Mouse (Mus musculus) thymus, postnatal 14 days (tissue): ENCODE results near the gene Ddx19b.
"Not testable (repeated sequence)": the region's sequence is repeated elsewhere in the genome, so short reads cannot be mapped to it uniquely, and the experiment has no call there.

Experiments used
- DNase-seq: peaks from one replicate; pipeline ENCODE4 v3.0.0; 2021

The Ddx19b gene

GRCm38 (mm10) chr8:110963051-110963450 lies 68.5 kb downstream of the Ddx19b start:
- no peak for DNase-seq

- DNase-seq, result no peak
Measured at GRCm38 (mm10) chr8:110959906-110960305, 71.6 kb downstream of the Ddx19b start.

GRCm38 (mm10) chr8:110959071-110959780 lies 72.3 kb downstream of the Ddx19b start:
- DNase-seq, result no peak

GRCm38 (mm10) chr8:110958553-110958952 lies 73.0 kb downstream of the Ddx19b start:
- not testable (repeated sequence) for DNase-seq

- DNase-seq, result no peak
Measured at GRCm38 (mm10) chr8:110958135-110958534, 73.4 kb downstream of the Ddx19b start.

- no peak for DNase-seq
Measured at GRCm38 (mm10) chr8:110957471-110957870, 74.1 kb downstream of the Ddx19b start.

GRCm38 (mm10) chr8:110956619-110957450 lies 74.7 kb downstream of the Ddx19b start:
- DNase-seq, result no peak

- peak; percentile 67 for DNase-seq
Measured at GRCm38 (mm10) chr8:110954776-110955175, 76.8 kb downstream of the Ddx19b start.
